Mouse (Mus musculus) bone marrow macrophage, adult 2 months (primary cell): Measurements from ENCODE around the gene Fam189a2. TPM values are rescaled to one million over a fixed set of nuclear protein-coding genes. Genes with fewer than 3 reads are reported as not detected.

Source experiments
- H3K27ac ChIP-seq: 2 replicates; pipeline ENCODE4 v1.5.1; 2012; ENCODE audit warnings: low read depth, low read length; ENCODE audit not compliant: insufficient read depth
- H3K4me1 ChIP-seq: 2 replicates; pipeline ENCODE4 v1.6.1; 2012; ENCODE audit warnings: low read length; ENCODE audit not compliant: control insufficient read depth, insufficient read depth
- H3K4me3 ChIP-seq: 2 replicates; pipeline ENCODE4 v1.5.1; 2012; ENCODE audit warnings: mild to moderate bottlenecking, low read length, moderate library complexity; ENCODE audit not compliant: insufficient read depth
- CTCF ChIP-seq: IDR thresholded peaks from 2 replicates; pipeline ENCODE4 v1.5.1; 2012; ENCODE audit warnings: low read depth, mild to moderate bottlenecking, low read length, moderate library complexity
- POLR2A ChIP-seq: IDR thresholded peaks from 2 replicates; pipeline ENCODE4 v1.6.1; 2012; ENCODE audit warnings: mild to moderate bottlenecking, low read depth, low read length, borderline replicate concordance
- polyA plus RNA-seq: library from polyadenylated mRNA; stranded (reverse); fragments of >200 nt; gene quantifications from 2 replicates; pipeline ENCODE4 v1.2.4, GENCODE M21; 2012; ENCODE audit not compliant: missing spikeins, insufficient read depth, insufficient read length

The Fam189a2 gene
- polyA plus RNA-seq, 1 experiment: not detected

DNA sequence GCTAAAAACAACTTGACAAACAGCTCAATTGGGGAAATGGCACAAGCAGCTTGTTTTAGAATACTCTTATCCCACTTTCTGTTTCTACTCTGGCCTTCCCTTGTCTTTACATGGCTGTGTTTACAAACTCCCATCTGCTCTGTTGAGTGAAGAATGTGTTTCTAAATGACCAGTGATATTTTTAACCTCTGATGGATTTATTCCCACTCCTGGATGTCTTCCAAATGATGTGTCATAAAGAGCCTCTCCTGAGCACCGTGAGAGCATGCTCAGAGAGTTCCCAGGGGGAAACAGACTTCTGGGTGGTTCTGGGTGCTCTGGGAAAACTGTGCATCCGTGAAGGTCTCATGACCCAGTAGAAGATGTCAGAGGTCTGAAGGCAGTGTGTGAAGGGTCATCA lies 24.1 kb upstream of the Fam189a2 start:
- Histone ChIP-seq H3K4me3 (no peak overlapping the region), H3K27ac (peak overlapping the region; percentile 32; the same call in 1 of the 2 replicates), H3K4me1 (peaks cover 18% of the 10 kb centered on the region)
- TF ChIP-seq POLR2A: no peak
- TF ChIP-seq CTCF: no peak

DNA sequence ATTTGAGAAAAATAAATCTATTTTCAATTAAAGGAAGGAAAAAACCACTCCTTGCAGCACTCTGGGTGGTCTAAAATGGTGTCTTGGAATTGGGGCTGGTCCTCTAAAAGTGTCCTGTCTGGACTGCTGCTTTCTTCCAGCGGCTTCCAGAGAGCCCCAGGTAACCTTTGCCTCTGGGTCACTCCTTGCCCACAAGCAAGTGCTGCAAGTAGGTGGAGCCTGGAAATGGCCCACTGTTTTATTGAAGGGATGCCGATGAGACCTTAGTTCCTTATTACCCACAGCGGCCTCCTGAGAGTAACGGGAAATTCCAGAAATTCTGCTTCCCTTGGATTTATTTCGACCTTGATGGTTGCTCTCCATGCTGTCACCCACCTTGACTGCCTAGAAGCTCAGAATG lies 23.4 kb upstream of the Fam189a2 start:
- H3K4me3 ChIP-seq: no peak overlapping the region
- no peak overlapping the region for H3K27ac ChIP-seq
- peaks cover 18% of the 10 kb centered on the region for H3K4me1 ChIP-seq
- no peak for TF ChIP-seq CTCF
- TF ChIP-seq POLR2A: no peak

DNA sequence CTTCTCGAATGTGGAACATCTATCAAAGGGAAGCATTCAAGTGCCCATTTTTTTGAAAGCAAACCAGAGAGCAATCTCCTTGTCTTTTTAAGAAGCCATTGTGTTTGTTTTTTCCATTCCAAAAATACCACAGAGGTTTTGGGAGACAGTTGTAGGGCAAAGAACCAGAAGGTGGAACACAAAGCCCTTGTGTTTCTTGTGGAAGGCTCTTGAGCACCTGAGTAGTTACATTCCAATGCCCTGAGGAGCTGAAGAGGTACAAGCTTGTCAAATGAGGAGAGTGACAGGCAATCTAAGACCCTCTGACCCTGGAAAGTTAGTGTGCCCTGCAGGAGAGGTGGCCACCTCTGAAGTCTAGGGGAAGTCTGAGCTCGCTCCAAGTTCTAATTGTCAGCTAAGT lies 19.7 kb upstream of the Fam189a2 start:
- no peak for TF ChIP-seq POLR2A
- peaks cover 13% of the 10 kb centered on the region for H3K4me1 ChIP-seq
- H3K27ac ChIP-seq: no peak overlapping the region
- H3K4me3 ChIP-seq: no peak overlapping the region

DNA sequence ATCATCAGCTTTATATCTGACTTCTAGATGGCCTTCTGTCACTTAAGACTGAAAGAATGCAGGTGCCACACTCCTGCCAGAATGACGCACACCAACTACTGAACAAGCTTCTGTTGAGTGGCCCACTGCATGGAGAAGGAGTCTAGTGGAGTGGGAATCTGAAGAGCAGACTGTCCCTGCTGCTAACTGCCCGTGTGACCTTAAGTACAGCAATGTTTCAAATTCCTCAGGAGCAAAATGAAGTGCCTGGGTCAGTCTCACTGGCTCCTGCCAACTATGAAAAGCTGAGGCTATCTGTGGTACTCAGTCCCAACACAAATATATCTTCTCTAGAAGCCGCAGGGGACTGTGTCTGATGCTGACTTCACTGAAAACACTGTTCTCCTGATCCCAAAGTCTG lies 18.5 kb upstream of the Fam189a2 start:
- Histone ChIP-seq H3K4me3 (no peak overlapping the region), H3K27ac (no peak overlapping the region), H3K4me1 (peaks cover 3% of the 10 kb centered on the region)
- no peak for TF ChIP-seq POLR2A
- no peak for TF ChIP-seq CTCF

DNA sequence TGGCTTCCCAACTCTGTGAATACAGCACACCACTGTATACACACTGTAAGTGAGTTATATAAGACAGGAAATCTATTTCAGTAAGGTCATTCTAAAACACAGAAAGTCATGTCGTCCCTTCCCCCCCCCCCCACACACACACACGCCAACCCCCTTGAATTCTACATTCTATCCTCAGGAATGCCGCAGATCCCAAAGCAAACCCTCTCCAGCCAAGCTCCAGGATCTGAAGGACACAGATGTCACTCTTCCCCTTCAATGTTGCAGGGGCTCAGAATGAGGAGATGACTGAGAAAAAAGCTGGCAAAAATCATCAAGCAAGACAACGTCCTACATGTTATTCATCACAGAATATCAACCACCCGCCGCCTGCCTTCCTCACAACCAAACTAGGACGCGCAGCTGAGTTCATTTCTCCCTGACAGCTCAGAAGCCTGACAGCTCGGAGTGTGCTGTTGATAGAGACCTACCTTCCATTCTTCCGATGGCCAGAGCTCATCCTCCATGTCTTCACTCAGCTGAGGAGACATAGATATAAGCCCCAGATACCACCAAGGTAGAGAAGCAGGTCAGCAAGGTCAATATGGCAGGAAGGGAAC lies 15.7 kb upstream of the Fam189a2 start:
- Histone ChIP-seq H3K4me1 (no peaks in the 10 kb centered on the region), H3K27ac (no peak overlapping the region), H3K4me3 (no peak overlapping the region)
- TF ChIP-seq POLR2A (no peak), CTCF (no peak)

DNA sequence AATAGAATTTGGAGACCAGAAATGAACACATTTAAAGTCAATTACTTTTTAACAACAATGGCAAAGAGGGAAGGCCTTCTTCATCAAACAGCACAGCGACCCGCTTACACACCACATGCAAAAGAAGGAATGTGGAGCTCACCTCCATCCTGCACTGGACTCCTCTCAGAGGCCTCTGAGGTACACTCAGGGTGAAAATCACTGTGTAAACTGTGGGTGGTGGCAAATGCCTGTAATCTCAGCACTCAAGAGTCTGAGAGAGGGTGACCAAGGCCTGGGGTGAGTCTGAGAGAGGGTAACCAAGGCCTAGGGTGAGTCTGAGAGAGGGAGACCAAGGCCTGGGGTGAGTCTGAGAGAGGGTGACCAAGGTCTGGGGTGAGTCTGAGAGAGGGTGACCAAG lies 11.6 kb upstream of the Fam189a2 start:
- Histone ChIP-seq H3K4me3 (no peak overlapping the region), H3K27ac (no peak overlapping the region), H3K4me1 (no peaks in the 10 kb centered on the region)
- no peak for TF ChIP-seq POLR2A
- no peak for TF ChIP-seq CTCF

DNA sequence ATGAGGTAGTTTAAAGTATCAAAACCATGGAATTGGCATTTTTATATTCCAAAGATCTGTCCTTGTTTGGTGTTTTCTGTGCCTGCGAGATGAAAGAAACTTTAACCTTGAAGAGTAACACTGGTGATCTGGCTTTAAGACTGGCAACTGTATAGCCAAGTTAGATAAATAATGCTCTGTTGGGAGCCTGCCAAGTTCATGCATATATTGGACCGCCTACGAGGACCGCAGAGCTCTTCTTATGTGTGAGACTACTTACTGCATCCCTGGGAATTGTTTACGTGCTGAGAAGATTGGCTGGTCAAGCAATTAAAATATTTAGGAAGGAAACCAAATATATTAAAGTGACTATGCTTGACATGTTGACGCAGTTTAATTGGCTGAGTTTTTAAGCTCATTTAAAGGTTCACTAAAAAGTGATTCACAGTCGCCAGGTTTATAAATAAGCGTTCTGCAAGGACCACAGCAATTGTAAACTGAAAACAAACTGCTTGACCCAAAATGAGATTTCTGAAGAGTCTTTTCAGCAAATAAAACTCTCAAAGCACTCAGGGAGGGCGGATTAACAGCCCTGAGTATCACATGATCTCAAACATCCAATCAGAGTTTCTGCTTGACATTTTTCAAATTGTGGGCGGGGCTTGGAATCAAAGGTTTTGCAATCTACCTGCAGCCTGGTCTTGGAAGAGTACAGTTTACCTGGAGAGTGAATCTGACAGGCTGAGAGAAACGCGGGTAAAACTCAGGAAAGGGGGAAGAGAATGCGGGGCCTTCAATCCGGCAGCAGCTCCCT lies 8.4 kb upstream of the Fam189a2 start:
- Histone ChIP-seq H3K4me3 (no peak overlapping the region), H3K4me1 (no peaks in the 10 kb centered on the region), H3K27ac (no peak overlapping the region)
- TF ChIP-seq POLR2A (no peak), CTCF (no peak)

DNA sequence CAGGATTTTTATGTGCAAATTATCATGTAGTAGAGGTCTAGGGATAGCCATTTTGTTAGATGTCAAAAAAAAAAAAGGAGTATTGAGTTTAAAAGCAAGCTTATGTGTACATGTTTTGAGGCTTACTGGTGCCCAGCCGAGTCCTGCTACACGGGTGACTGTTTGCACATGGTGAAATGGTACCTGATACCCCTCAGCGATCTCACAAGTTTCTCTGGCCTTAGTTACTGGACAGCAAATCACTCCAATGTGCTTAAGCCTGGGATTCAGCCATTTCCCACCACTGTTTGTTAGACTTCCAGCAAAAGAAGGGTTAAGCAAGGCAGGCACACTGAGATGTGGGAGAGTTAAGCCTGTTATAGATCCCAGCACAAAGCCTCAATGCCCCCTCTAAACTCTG lies 3.5 kb upstream of the Fam189a2 start:
- no peak for TF ChIP-seq CTCF
- no peak for TF ChIP-seq POLR2A
- no peak overlapping the region for H3K27ac ChIP-seq
- peaks cover 8% of the 10 kb centered on the region for H3K4me1 ChIP-seq
- no peak overlapping the region for H3K4me3 ChIP-seq

DNA sequence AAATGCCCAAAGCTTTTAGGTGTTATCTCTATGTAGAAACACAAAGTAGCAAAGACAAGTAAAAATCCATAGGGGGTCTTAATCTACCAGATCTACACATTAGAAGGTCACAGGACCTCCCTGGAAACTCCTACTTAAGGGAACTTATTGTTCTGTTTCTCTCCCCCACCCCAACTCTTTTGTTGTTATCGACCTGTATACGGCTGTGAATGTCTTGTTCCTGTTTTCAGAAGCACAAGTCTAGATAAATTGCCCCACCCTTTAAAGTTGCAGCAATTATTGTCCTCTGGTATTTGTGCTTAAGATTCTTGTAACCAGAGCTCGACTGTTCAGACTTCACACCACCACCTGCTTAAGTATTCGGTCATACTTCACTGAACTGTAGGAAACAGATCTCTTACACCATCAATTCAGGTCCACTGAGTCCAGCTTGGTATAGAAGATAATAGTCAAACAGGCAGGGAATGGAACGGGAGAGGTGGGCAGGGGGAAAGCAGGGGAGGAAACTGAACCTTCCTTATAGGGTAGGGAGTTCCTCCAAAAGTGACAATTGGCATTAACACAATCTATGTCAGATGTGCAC lies 1.9 kb upstream of the Fam189a2 start:
- TF ChIP-seq CTCF: no peak
- TF ChIP-seq POLR2A: no peak
- peaks cover 8% of the 10 kb centered on the region for H3K4me1 ChIP-seq
- H3K4me3 ChIP-seq: no peak overlapping the region

DNA sequence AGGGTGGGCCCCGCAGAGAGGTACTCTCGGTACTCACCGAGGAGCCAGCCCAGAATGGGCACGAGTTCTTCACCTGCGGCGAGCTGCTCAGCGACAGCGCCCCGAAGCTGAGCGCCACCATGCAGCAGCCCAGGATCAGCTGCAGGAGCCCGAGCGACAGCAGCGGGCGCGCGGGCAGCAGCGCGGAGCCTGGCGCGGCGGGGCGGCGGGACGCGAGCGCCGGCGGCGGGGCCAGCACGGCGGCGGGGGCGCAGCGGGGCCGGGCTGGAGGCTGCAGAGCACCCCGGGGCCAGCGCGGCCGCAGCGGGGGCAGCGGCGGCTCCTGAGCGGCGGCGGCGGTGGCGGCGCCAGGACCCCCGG lies 328 bp downstream of the Fam189a2 start:
- TF ChIP-seq CTCF: no peak
- no peak for TF ChIP-seq POLR2A
- Histone ChIP-seq H3K27ac (no peak overlapping the region), H3K4me3 (peak overlapping the region; percentile 79), H3K4me1 (peaks cover 8% of the 10 kb centered on the region)

More for the DNA sequence above, 1.9 kb upstream of the Fam189a2 start:
- H3K27ac ChIP-seq: no peak overlapping the region
